Mouse (Mus musculus): ENCODE measurements around the gene Unc79.

DNA sequence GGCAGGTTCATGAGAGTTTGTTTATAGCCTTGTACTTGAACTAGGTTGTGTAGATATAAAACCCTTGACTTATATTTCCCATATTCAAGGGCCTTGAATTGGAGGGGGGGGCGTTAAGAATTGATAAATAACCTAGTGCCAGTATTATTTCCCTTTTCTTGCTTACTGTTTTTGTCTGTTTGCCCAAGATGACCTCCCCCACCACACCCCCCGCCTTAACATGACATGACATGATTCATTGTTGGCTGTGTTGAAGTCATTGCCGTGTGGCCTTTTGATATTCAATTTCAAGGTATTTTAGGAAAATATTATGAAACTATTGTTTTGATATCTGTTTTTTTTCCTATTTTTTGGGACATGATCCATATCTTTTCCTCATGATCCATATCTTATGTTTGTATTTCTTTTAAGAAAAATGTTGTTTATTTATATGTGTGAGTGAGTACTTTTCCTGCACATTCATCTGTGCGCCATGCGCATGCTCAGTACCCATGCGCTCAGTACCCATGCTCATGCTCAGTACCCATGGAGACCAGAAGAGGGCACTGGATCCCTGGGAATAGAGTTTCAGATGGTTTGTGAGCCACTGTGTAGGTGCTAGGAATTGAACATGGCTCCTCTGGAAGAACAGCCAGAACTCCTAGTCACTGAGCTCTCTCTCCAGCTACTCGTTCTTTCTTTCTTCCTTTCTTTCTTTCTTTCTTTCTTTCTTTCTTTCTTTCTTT lies 11.6 kb downstream of the Unc79 start:
- TF ChIP-seq POLR2A (IDR thresholded peaks at IDR 0.05; ENCODE audit: control insufficient read depth, low read depth, low read length) (no peak), CTCF (IDR thresholded peaks at IDR 0.05; ENCODE audit: control insufficient read depth, insufficient read depth, insufficient replicate concordance, low read depth, low read length) (no peak)
